Mouse (Mus musculus): ENCODE results near the gene Il12rb1. TPM values are rescaled to one million over a fixed set of nuclear protein-coding genes. Genes with fewer than 3 reads are reported as not detected.
"Not testable (repeated sequence)": the region's sequence is repeated elsewhere in the genome, so short reads cannot be mapped to it uniquely, and the experiment has no call there.

Gene Il12rb1
- polyA plus RNA-seq, 1 experiment: 0.11 TPM

DNA sequence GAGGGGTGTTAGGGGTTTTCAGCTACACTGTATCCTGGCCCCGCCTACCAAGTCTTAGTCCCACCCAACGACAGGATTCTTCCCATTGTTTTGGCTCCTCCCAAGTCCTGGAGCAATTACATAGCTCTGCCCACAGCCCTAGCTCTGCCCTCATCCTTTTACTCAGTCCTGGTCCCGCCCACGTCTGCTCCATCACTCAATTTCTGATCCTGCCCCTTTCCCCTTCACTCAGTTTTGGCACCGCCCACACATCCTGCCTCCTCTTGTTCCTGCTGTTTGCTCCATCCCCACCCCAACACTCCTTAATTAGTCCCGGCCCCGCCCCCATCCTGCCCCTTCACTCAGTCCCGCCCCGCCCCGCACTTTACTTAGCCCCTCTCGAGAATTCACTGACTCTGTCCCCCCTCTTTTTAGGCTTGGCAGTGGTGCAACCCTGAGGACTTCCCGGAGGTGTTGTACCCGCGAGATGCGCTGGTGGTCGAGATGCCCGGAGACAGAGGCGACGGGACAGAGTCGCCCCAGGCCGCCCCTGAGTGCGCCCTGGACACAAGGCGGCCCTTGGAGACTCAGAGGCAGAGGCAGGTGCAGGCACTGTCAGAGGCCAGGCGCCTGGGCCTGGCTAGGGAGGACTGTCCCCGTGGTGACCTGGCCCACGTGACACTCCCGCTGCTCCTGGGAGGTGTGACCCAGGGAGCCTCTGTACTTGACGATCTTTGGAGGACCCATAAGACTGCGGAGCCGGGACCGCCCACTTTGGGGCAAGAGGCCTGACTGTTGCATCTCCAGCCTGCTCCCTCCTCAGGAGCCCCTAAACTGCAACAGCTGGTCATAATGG, 12.1 kb downstream of the Il12rb1 start:
- TF ChIP-seq CTCF (IDR thresholded peaks at IDR 0.05; ENCODE audit: borderline replicate concordance, extremely low read depth, insufficient read depth, insufficient read length) (no peak), POLR2A (IDR thresholded peaks at IDR 0.05; ENCODE audit: borderline replicate concordance, extremely low read depth, insufficient read depth, insufficient read length, poor library complexity, severe bottlenecking) (no peak)
- DNase-seq (ENCODE audit: low read depth): peak; percentile 74

DNA sequence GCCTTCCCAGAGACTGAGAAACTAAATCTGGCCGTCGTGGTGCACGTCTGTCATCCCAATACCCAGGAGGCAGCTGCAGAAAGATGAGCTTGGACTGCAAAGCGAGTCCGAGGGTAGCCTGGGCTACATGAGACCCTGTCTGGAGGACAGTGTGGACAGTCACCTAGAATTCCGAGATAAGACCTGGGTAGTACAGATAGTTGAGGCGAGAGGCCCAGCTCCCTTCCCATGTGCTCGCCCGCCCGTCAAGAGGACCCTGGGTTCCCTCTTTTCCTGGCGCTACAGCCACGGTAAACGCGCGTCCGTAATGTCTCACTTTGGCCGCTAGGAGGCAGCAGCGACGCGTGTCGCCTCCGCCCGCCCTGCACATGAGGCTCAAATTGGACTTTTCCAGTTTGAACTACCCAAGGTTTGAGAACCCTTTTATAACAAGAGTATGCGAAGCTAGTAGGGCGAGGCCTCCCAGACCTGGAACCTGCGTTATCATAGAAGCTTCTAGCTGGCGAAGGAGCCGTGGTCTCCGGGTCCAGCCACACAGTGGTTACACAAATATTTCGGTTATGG, 13.2 kb downstream of the Il12rb1 start:
- no peak for TF ChIP-seq POLR2A (IDR thresholded peaks at IDR 0.05; ENCODE audit: borderline replicate concordance, extremely low read depth, insufficient read depth, insufficient read length, poor library complexity, severe bottlenecking)
- peak; percentile 98 for TF ChIP-seq CTCF (IDR thresholded peaks at IDR 0.05; ENCODE audit: borderline replicate concordance, extremely low read depth, insufficient read depth, insufficient read length)
- DNase-seq (ENCODE audit: low read depth): peak; percentile 70

DNA sequence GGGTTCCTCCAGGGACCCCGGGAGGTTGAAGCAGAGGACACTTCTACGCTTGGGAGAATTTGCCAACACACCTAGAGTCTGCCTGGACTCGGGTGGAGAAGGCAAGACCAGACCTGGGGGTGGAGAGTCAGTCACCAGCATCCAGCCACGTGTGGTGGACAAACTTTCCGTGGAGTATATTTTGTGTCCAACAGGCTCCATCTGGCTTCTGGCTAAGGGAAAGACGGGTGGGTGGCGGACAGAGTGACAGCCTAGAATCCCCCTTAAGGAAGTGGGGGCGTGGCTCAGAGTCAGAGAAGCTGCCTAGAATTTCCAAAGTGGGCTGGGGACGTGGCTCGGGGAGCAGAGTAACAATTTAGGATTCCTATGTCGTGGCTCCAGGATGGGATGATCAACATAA, 13.7 kb downstream of the Il12rb1 start:
- DNase-seq (ENCODE audit: low read depth): no peak
- TF ChIP-seq CTCF (IDR thresholded peaks at IDR 0.05; ENCODE audit: borderline replicate concordance, extremely low read depth, insufficient read depth, insufficient read length) (no peak), POLR2A (IDR thresholded peaks at IDR 0.05; ENCODE audit: borderline replicate concordance, extremely low read depth, insufficient read depth, insufficient read length, poor library complexity, severe bottlenecking) (no peak)

DNA sequence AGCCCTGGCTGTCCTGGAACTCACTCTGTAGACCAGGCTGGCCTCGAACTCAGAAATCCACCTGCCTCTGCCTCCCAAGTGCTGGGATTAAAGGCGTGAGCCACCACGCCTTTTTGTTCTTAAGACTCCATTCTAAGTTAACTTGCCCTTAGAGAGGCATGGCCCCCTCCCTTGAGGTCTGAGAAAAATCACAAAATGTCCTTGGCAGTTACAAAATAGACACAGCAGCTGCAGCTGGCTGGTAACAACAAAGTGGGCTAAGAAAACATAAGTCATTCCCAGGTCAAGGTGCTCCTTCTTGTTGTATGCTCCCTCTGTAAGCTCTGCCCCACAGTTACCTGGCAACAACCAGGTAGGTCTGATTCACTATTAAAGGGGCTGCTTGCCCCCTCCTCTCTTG, 14.3 kb downstream of the Il12rb1 start:
- DNase-seq (ENCODE audit: low read depth): not testable (repeated sequence)

DNA sequence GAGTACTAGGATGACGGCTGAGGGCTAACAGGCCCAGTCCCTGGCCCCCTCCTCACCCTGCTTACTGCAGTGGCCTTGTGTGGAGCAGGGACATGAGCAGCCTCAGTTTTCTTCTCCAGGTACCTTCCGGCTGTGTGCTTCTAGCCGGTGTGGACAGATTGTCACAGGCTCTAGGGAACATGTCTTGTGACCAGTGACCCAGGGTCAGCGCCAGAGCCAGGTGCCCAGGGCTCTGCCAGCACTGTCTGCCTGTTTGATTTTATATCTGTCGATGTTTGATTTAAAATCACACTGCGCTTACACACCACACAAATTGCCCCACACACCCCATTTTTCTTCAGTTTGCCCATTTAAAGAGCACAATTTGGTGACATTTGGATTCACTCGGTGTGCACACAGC, 15.6 kb downstream of the Il12rb1 start:
- DNase-seq (ENCODE audit: low read depth): no peak
- TF ChIP-seq CTCF (IDR thresholded peaks at IDR 0.05; ENCODE audit: borderline replicate concordance, extremely low read depth, insufficient read depth, insufficient read length) (no peak), POLR2A (IDR thresholded peaks at IDR 0.05; ENCODE audit: borderline replicate concordance, extremely low read depth, insufficient read depth, insufficient read length, poor library complexity, severe bottlenecking) (no peak)

DNA sequence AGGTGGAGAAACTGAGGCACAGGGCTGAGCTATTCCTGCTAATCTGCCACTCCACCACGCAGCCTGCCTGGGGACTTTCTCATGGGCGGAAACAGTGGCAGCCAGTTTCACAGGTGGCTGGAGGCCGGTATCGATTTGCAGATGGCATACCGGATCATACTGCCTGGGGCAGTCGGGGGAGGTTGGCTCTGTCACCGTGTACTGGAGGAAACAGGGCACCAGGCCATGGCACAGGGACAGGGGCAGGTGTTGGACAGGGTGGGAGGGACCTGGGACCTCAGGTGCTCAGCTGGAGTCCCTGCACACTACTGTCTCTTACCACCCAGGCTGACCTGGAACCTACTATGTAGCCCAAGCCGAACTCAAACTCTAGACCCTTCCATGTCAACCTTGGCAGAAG, 17.6 kb downstream of the Il12rb1 start:
- TF ChIP-seq POLR2A (IDR thresholded peaks at IDR 0.05; ENCODE audit: borderline replicate concordance, extremely low read depth, insufficient read depth, insufficient read length, poor library complexity, severe bottlenecking): no peak
- no peak for DNase-seq (ENCODE audit: low read depth)

DNA sequence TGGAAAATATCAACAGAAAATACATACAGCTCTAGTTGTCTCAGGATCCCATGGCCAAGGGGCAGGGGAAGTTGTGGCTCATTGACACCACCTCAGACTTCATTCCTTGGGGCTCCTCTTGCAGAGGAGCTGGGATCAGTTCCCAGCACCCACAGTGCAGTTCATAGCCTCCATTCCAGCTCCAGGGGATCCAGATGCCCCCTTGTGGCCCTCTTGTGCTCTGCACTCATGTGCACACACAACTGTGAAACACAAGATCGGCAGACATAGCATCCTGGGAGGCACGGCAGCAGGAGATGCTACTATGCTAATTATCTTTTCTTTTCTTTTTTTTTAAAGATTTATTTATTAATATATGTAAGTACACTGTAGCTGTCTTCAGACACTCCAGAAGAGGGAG, 18.8 kb downstream of the Il12rb1 start:
- TF ChIP-seq CTCF (IDR thresholded peaks at IDR 0.05; ENCODE audit: borderline replicate concordance, extremely low read depth, insufficient read depth, insufficient read length) (no peak; the same call in 1 of the 2 replicates), POLR2A (IDR thresholded peaks at IDR 0.05; ENCODE audit: borderline replicate concordance, extremely low read depth, insufficient read depth, insufficient read length, poor library complexity, severe bottlenecking) (no peak)
- DNase-seq (ENCODE audit: low read depth): no peak

DNA sequence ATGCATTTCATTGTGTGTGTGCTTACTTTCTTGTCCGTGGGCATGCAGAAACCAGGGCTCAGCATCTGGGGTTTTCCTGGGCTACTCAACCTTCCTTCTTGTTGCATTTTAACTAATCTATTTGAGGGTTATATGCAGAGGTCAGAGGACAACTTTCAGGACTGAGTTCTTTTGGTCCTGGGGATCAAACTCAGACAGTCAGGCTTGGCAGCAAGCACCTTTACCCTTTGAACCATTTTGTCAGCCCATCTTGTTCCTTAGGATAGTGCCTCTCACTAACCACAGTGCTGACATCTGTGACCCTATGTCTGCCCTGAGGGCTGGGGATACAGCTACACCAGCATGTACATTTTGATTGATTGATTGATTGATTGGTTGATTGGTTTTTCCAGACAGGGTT, 19.5 kb downstream of the Il12rb1 start:
- TF ChIP-seq POLR2A (IDR thresholded peaks at IDR 0.05; ENCODE audit: borderline replicate concordance, extremely low read depth, insufficient read depth, insufficient read length, poor library complexity, severe bottlenecking) (no peak), CTCF (IDR thresholded peaks at IDR 0.05; ENCODE audit: borderline replicate concordance, extremely low read depth, insufficient read depth, insufficient read length) (no peak)
- DNase-seq (ENCODE audit: low read depth): no peak

DNA sequence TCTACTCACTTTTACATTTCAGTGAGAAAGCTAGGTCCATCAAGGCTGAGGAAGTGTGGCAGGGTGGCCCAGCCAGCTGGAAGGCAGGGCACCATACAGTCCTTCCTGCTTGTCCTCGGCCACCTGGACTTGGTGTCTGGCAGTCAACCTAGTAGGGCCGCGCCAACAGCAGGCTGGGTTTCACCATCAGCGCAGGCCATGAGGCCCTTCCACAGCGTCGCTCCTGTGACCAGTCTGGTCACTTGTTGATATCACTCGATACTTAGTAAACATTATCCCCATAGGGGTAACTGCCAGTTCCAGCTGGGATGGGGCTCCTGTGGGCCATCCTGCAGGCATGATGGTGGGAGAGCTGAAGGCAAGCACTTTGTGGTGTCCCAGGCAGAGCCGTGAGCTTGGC, 23.3 kb downstream of the Il12rb1 start:
- DNase-seq (ENCODE audit: low read depth): no peak
- no peak for TF ChIP-seq CTCF (IDR thresholded peaks at IDR 0.05; ENCODE audit: borderline replicate concordance, extremely low read depth, insufficient read depth, insufficient read length)
- TF ChIP-seq POLR2A (IDR thresholded peaks at IDR 0.05; ENCODE audit: borderline replicate concordance, extremely low read depth, insufficient read depth, insufficient read length, poor library complexity, severe bottlenecking): no peak

DNA sequence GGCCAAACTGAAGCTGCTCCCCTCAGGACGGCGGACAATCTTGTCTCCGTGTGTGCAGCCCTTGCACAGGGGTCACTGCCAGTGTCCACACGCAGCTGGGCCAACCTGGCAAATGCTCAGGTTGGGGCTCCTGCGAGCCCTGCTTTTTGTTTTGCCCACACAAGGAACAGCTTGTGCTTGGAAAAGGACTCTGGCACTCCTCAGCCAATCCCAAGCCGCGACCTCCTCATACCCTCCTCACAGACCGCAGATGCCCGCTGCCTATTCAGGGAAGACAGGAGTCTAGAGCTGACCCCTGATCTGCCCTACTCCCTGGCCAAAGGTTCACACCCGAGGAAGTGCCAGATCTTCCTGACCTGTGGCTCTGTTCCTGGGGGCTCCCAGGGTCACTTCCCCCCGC, 24.1 kb downstream of the Il12rb1 start:
- TF ChIP-seq CTCF (IDR thresholded peaks at IDR 0.05; ENCODE audit: borderline replicate concordance, extremely low read depth, insufficient read depth, insufficient read length) (no peak), POLR2A (IDR thresholded peaks at IDR 0.05; ENCODE audit: borderline replicate concordance, extremely low read depth, insufficient read depth, insufficient read length, poor library complexity, severe bottlenecking) (no peak)

DNA sequence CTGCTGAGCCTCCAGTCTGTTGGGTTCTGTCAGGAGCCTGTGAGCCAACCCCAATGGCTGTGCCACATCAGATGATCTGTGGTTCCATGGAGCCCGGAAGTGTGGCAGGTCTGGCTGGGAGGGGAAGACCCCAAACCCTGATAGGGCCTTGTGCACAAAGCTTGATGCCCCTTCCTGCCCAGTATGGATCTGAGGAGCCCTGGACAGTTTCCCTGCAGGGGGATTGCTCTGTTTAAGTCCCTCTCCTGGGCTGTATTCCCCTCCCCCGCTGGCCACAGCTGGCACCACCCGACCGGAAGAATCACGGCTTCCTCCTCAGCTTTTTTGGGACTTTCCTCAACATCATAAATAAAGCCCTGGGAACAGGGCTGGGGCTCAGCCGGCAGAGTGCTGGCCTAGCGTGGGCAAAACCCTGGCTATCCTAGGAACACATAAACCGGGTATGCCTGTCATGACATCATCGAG, 24.8 kb downstream of the Il12rb1 start:
- TF ChIP-seq POLR2A (IDR thresholded peaks at IDR 0.05; ENCODE audit: borderline replicate concordance, extremely low read depth, insufficient read depth, insufficient read length, poor library complexity, severe bottlenecking): no peak
- no peak for TF ChIP-seq CTCF (IDR thresholded peaks at IDR 0.05; ENCODE audit: borderline replicate concordance, extremely low read depth, insufficient read depth, insufficient read length)
- DNase-seq (ENCODE audit: low read depth): no peak

More for the DNA sequence above, 24.1 kb downstream of the Il12rb1 start:
- DNase-seq (ENCODE audit: low read depth): no peak

DNA sequence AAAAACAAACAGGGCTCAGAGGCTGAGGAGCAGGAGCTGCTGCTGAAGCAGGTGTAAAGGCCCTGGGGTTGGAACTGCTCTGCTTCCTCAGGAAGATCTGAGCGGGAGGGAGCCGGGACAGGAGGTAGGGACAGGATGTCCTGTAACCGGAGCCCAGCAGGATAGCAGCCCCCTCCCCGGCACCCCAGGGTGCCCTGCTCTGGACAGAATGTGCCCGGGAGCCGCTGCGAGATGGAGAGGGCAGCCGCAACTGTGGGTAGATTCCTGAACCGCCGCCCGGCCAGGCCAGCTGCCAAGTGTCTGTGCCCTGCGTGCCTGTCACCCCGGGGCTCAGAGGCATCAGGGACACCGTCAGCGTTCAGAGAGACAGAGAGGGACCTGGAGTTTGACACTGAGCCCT, 25.3 kb downstream of the Il12rb1 start:
- TF ChIP-seq POLR2A (IDR thresholded peaks at IDR 0.05; ENCODE audit: borderline replicate concordance, extremely low read depth, insufficient read depth, insufficient read length, poor library complexity, severe bottlenecking) (no peak), CTCF (IDR thresholded peaks at IDR 0.05; ENCODE audit: borderline replicate concordance, extremely low read depth, insufficient read depth, insufficient read length) (no peak)
- no peak for DNase-seq (ENCODE audit: low read depth)

All from brain, embryonic 14.5 days (tissue).